Mouse (Mus musculus) brain, embryonic 14.5 days (tissue): ENCODE measurements at regions not wholly inside any gene's neighbourhood (a gene's known extent, or its start where the extent isn't known, plus 50 kb on each side); places are given as distances from the start of the nearest gene placed in this dataset.
A peak's percentile ranks its signal among the peaks of the same experiment; 100 is the strongest.
"Not testable (repeated sequence)": the region's sequence is repeated elsewhere in the genome, so short reads cannot be mapped to it uniquely, and the experiment has no call there.

ENCODE experiments used
- DNase-seq: peaks from one replicate; pipeline ENCODE4 v3.0.0-alpha.2; 2011; ENCODE audit warnings: low read depth
- CTCF ChIP-seq: fragments of 200-500 bp; IDR thresholded peaks from 2 replicates; pipeline ENCODE4 v1.5.1; 2012; ENCODE audit warnings: inconsistent platforms, mild to moderate bottlenecking, moderate library complexity, borderline replicate concordance; ENCODE audit not compliant: insufficient read depth, insufficient read length; ENCODE audit errors: extremely low read depth
- POLR2A ChIP-seq: fragments of 200-500 bp; IDR thresholded peaks from 2 replicates; pipeline ENCODE4 v1.6.1; 2012; ENCODE audit warnings: mild to moderate bottlenecking, inconsistent platforms, borderline replicate concordance; ENCODE audit not compliant: poor library complexity, insufficient read depth, insufficient read length, severe bottlenecking; ENCODE audit errors: extremely low read depth

- not testable (repeated sequence) for DNase-seq
Observed at GRCm38 (mm10) chr1:48652545-48652944, 1759.9 kb upstream of the Slc39a10 start.

DNA sequence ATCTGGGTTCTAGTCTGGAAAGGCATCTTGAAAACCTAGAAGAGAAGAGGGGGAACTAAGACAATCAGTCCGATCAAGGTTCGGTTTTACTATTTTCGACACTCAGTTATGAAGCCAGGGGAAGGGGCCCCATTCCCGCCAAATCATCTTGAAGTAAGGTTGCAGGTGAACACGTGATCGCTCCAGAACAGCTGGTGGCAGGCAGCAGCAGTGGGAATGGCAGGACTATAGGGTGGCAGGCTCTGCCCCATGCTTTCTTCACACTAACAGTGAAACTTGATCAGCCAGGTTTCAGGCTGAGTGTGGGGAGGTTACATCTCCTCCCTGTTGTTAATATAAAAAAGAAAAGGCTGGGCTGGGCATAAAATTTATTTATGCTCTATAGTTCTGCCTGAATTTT lies 1758.7 kb upstream of the Slc39a10 start:
- DNase-seq: no peak
- TF ChIP-seq CTCF: no peak
- TF ChIP-seq POLR2A: no peak

DNA sequence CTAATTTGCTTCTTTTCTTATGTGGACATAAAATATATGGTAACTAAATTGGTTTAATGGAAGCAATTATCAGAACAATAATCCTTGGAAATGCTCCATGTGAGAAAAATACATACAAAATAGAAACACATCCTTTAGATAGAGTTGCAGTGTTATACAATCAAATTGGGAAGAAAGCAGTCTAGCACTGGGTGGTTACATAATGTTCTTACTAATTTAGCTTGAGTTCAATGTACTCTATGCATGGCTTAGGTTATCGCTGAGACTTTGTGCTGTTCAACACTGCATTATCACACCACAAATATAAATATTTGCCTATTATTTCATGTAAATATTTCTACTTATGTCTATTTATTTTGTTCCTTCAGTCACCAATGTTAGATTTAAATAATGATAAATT lies 1724.5 kb upstream of the Slc39a10 start:
- peak; percentile 36 for DNase-seq
- no peak for TF ChIP-seq CTCF
- no peak for TF ChIP-seq POLR2A

DNA sequence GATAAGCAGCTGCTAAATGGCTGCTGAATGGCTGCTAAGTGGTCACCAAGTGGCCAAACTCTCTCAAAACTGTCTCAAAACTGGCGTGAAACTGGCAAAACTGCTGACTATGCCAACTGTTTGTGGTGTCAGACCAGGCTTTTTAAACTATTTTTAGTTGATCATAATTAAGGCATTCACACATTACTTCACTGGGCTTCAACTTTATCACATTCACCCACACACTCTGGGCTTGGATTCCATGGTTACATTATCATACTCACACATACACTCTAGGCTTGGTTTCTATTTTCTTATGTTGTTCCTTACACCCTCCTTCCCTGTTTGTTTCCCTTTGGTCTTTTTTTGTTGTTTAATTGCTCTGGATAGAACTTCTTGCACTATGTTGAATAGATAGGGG lies 1716.4 kb upstream of the Slc39a10 start:
- no peak for TF ChIP-seq POLR2A
- TF ChIP-seq CTCF: no peak
- no peak for DNase-seq
